Mouse (Mus musculus) heart, postnatal 4 days (tissue): Measurements from ENCODE around the gene Catsperg1. TPM values are rescaled to one million over a fixed set of nuclear protein-coding genes. Genes with fewer than 3 reads are reported as not detected.
A peak's percentile ranks its signal among the peaks of the same experiment; 100 is the strongest.
"Not testable (repeated sequence)": the region's sequence is repeated elsewhere in the genome, so short reads cannot be mapped to it uniquely, and the experiment has no call there.

Source experiments
- DNase-seq: peaks from one replicate; pipeline ENCODE4 v3.0.0; 2021
- total RNA-seq, 2 experiments: library from RNA; stranded (reverse); gene quantifications; 2 replicates each; pipeline ENCODE4 v1.2.3; 2021

Gene Catsperg1
- total RNA-seq, result under 1 TPM; 0.56 to 0.60 TPM

- DNase-seq, result no peak
Measured at GRCm38 (mm10) chr7:29213675-29214082, at the start of gene Catsperg1. TSS of gene Catsperg1 (minus strand) at chr7:29214035.

GRCm38 (mm10) chr7:29262151-29262550, 48.3 kb upstream of the Catsperg1 start:
- DNase-seq, result no peak

GRCm38 (mm10) chr7:29259781-29260730, 46.2 kb upstream of the Catsperg1 start:
- DNase-seq, result no peak

GRCm38 (mm10) chr7:29257368-29257767, 43.5 kb upstream of the Catsperg1 start:
- DNase-seq, result no peak

GRCm38 (mm10) chr7:29255875-29256274, 42.0 kb upstream of the Catsperg1 start:
- DNase-seq, result no peak

- DNase-seq, result no peak
Measured at GRCm38 (mm10) chr7:29253842-29254241, 40.0 kb upstream of the Catsperg1 start.

GRCm38 (mm10) chr7:29251166-29251565, 37.3 kb upstream of the Catsperg1 start:
- no peak for DNase-seq

- peak; percentile 39 for DNase-seq
Measured at GRCm38 (mm10) chr7:29248261-29248841, 34.5 kb upstream of the Catsperg1 start, which contains the start of gene 2200002D01Rik. TSS of gene 2200002D01Rik (minus strand) at chr7:29248466.

- DNase-seq, result peak; percentile 40
Measured at GRCm38 (mm10) chr7:29247706-29248105, 33.9 kb upstream of the Catsperg1 start.

GRCm38 (mm10) chr7:29247314-29247700, 33.5 kb upstream of the Catsperg1 start:
- peak; percentile 92 for DNase-seq

GRCm38 (mm10) chr7:29246619-29247313, 32.9 kb upstream of the Catsperg1 start:
- no peak for DNase-seq

- no peak for DNase-seq
Measured at GRCm38 (mm10) chr7:29246015-29246414, 32.2 kb upstream of the Catsperg1 start.

- DNase-seq, result peak; percentile 53
Measured at GRCm38 (mm10) chr7:29244732-29245416, 31.0 kb upstream of the Catsperg1 start.

- peak; percentile 98 for DNase-seq
Measured at GRCm38 (mm10) chr7:29238019-29238967, 24.5 kb upstream of the Catsperg1 start, which contains the start of gene Yif1b. TSS of gene Yif1b (plus strand) at chr7:29238329.

- not testable (repeated sequence) for DNase-seq
Measured at GRCm38 (mm10) chr7:29237596-29237995, 23.8 kb upstream of the Catsperg1 start.

- DNase-seq, result no peak
Measured at GRCm38 (mm10) chr7:29236593-29236992, 22.8 kb upstream of the Catsperg1 start.

GRCm38 (mm10) chr7:29234661-29235060, 20.8 kb upstream of the Catsperg1 start:
- DNase-seq, result peak; percentile 48

- peak; percentile 62 for DNase-seq
Measured at GRCm38 (mm10) chr7:29233745-29234144, 19.9 kb upstream of the Catsperg1 start.

GRCm38 (mm10) chr7:29232247-29233013, 18.6 kb upstream of the Catsperg1 start, which contains the start of gene Kcnk6:
TSS of gene Kcnk6 (minus strand) at chr7:29232515.
- DNase-seq, result peak; percentile 64

- DNase-seq, result no peak
Measured at GRCm38 (mm10) chr7:29231517-29231916, 17.7 kb upstream of the Catsperg1 start.
